Mouse (Mus musculus): ENCODE data around the gene Vti1a. TPM values are rescaled to one million over a fixed set of nuclear protein-coding genes. Genes with fewer than 3 reads are reported as not detected.

The Vti1a gene
- total RNA-seq, 1 experiment from 2014 or later = 31.8 TPM

GRCm38 (mm10) chr19:55299378-55299777, 16.7 kb upstream of the Vti1a start:
- ATAC-seq (replicated peaks in 1 of 2; ENCODE audit: insufficient read depth in 1 of 2, low FRiP score in 2 of 2, low TSS enrichment in 1 of 2, low read depth in 1 of 2, poor library complexity in 2 of 2, severe bottlenecking in 2 of 2) = no peak; a peak in 1 of 4 replicates

GRCm38 (mm10) chr19:55300525-55300924, 15.6 kb upstream of the Vti1a start:
- ATAC-seq (replicated peaks in 1 of 2; ENCODE audit: insufficient read depth in 1 of 2, low FRiP score in 2 of 2, low TSS enrichment in 1 of 2, low read depth in 1 of 2, poor library complexity in 2 of 2, severe bottlenecking in 2 of 2) = no peak

GRCm38 (mm10) chr19:55305024-55305423, 11.1 kb upstream of the Vti1a start:
- ATAC-seq (replicated peaks in 1 of 2; ENCODE audit: insufficient read depth in 1 of 2, low FRiP score in 2 of 2, low TSS enrichment in 1 of 2, low read depth in 1 of 2, poor library complexity in 2 of 2, severe bottlenecking in 2 of 2) = no peak

- ATAC-seq (replicated peaks in 1 of 2; ENCODE audit: insufficient read depth in 1 of 2, low FRiP score in 2 of 2, low TSS enrichment in 1 of 2, low read depth in 1 of 2, poor library complexity in 2 of 2, severe bottlenecking in 2 of 2) = no peak
Observed at GRCm38 (mm10) chr19:55311874-55312273, 4.2 kb upstream of the Vti1a start.

GRCm38 (mm10) chr19:55313649-55314048, 2.4 kb upstream of the Vti1a start:
- no peak for ATAC-seq (replicated peaks in 1 of 2; ENCODE audit: insufficient read depth in 1 of 2, low FRiP score in 2 of 2, low TSS enrichment in 1 of 2, low read depth in 1 of 2, poor library complexity in 2 of 2, severe bottlenecking in 2 of 2)

- peak; percentile 52 to 76; a peak in 3 of 4 replicates for ATAC-seq (replicated peaks in 1 of 2; ENCODE audit: insufficient read depth in 1 of 2, low FRiP score in 2 of 2, low TSS enrichment in 1 of 2, low read depth in 1 of 2, poor library complexity in 2 of 2, severe bottlenecking in 2 of 2)
Observed at GRCm38 (mm10) chr19:55315452-55316108, 515 bp upstream of the Vti1a start, which contains the start of gene Zdhhc6. Gene Zdhhc6, minus strand, starts transcription at chr19:55316032.

- ATAC-seq (replicated peaks in 1 of 2; ENCODE audit: insufficient read depth in 1 of 2, low FRiP score in 2 of 2, low TSS enrichment in 1 of 2, low read depth in 1 of 2, poor library complexity in 2 of 2, severe bottlenecking in 2 of 2) = no peak
Observed at GRCm38 (mm10) chr19:55316901-55317300, 806 bp downstream of the Vti1a start.

GRCm38 (mm10) chr19:55319036-55319435, 2.9 kb downstream of the Vti1a start:
- no peak for ATAC-seq (replicated peaks in 1 of 2; ENCODE audit: insufficient read depth in 1 of 2, low FRiP score in 2 of 2, low TSS enrichment in 1 of 2, low read depth in 1 of 2, poor library complexity in 2 of 2, severe bottlenecking in 2 of 2)

- ATAC-seq (replicated peaks in 1 of 2; ENCODE audit: insufficient read depth in 1 of 2, low FRiP score in 2 of 2, low TSS enrichment in 1 of 2, low read depth in 1 of 2, poor library complexity in 2 of 2, severe bottlenecking in 2 of 2) = no peak
Observed at GRCm38 (mm10) chr19:55319521-55319920, 3.4 kb downstream of the Vti1a start.

- no peak for ATAC-seq (replicated peaks in 1 of 2; ENCODE audit: insufficient read depth in 1 of 2, low FRiP score in 2 of 2, low TSS enrichment in 1 of 2, low read depth in 1 of 2, poor library complexity in 2 of 2, severe bottlenecking in 2 of 2)
Observed at GRCm38 (mm10) chr19:55322604-55323003, 6.5 kb downstream of the Vti1a start.

GRCm38 (mm10) chr19:55327510-55327909, 11.4 kb downstream of the Vti1a start:
- no peak for ATAC-seq (replicated peaks in 1 of 2; ENCODE audit: insufficient read depth in 1 of 2, low FRiP score in 2 of 2, low TSS enrichment in 1 of 2, low read depth in 1 of 2, poor library complexity in 2 of 2, severe bottlenecking in 2 of 2)

- no peak for ATAC-seq (replicated peaks in 1 of 2; ENCODE audit: insufficient read depth in 1 of 2, low FRiP score in 2 of 2, low TSS enrichment in 1 of 2, low read depth in 1 of 2, poor library complexity in 2 of 2, severe bottlenecking in 2 of 2)
Observed at GRCm38 (mm10) chr19:55331776-55332175, 15.7 kb downstream of the Vti1a start.

GRCm38 (mm10) chr19:55332641-55333268, 16.7 kb downstream of the Vti1a start:
- peak; percentile 84 to 91 for ATAC-seq (replicated peaks in 1 of 2; ENCODE audit: insufficient read depth in 1 of 2, low FRiP score in 2 of 2, low TSS enrichment in 1 of 2, low read depth in 1 of 2, poor library complexity in 2 of 2, severe bottlenecking in 2 of 2)

- no peak for ATAC-seq (replicated peaks in 1 of 2; ENCODE audit: insufficient read depth in 1 of 2, low FRiP score in 2 of 2, low TSS enrichment in 1 of 2, low read depth in 1 of 2, poor library complexity in 2 of 2, severe bottlenecking in 2 of 2)
Observed at GRCm38 (mm10) chr19:55335881-55336280, 19.8 kb downstream of the Vti1a start.

- no peak for ATAC-seq (replicated peaks in 1 of 2; ENCODE audit: insufficient read depth in 1 of 2, low FRiP score in 2 of 2, low TSS enrichment in 1 of 2, low read depth in 1 of 2, poor library complexity in 2 of 2, severe bottlenecking in 2 of 2)
Observed at GRCm38 (mm10) chr19:55336441-55336840, 20.3 kb downstream of the Vti1a start.

GRCm38 (mm10) chr19:55337066-55337465, 21.0 kb downstream of the Vti1a start:
- ATAC-seq (replicated peaks in 1 of 2; ENCODE audit: insufficient read depth in 1 of 2, low FRiP score in 2 of 2, low TSS enrichment in 1 of 2, low read depth in 1 of 2, poor library complexity in 2 of 2, severe bottlenecking in 2 of 2) = no peak

GRCm38 (mm10) chr19:55337664-55338063, 21.6 kb downstream of the Vti1a start:
- ATAC-seq (replicated peaks in 1 of 2; ENCODE audit: insufficient read depth in 1 of 2, low FRiP score in 2 of 2, low TSS enrichment in 1 of 2, low read depth in 1 of 2, poor library complexity in 2 of 2, severe bottlenecking in 2 of 2) = no peak

- ATAC-seq (replicated peaks in 1 of 2; ENCODE audit: insufficient read depth in 1 of 2, low FRiP score in 2 of 2, low TSS enrichment in 1 of 2, low read depth in 1 of 2, poor library complexity in 2 of 2, severe bottlenecking in 2 of 2) = no peak
Observed at GRCm38 (mm10) chr19:55340521-55340920, 24.4 kb downstream of the Vti1a start.

GRCm38 (mm10) chr19:55341377-55341776, 25.3 kb downstream of the Vti1a start:
- no peak for ATAC-seq (replicated peaks in 1 of 2; ENCODE audit: insufficient read depth in 1 of 2, low FRiP score in 2 of 2, low TSS enrichment in 1 of 2, low read depth in 1 of 2, poor library complexity in 2 of 2, severe bottlenecking in 2 of 2)
